In genomic region chr4:86053487-86054237, GRCm38 (mm10) we compare ENCODE assay signal across 9 mouse cellular contexts.
DNase-seq lines count a peak whose midpoint lies in the region; ATAC-seq and TF ChIP-seq lines count a peak whose summit lies in the region.
"Had no signal": no experiment of that assay in that cellular context is flagged by ENCODE, and none has a peak within 500 bp of the region (broad histone marks: within the 10 kb centered on the region; RNA-seq: fewer than 3 reads in every experiment).

No protein-coding gene starts in this region.

- H3K27ac ChIP-seq in embryonic fibroblast, embryonic 13.5 days (ENCODE audit: insufficient read depth, low read length) = peak overlapping the region; percentile 36; the same call in 1 of the 2 replicates
- H3K27ac ChIP-seq in heart, embryonic 13.5 days (replicated peaks) = peak overlapping the region; percentile 72
- H3K27ac ChIP-seq in kidney, embryonic 16.5 days (ENCODE audit: low read length) = peak overlapping the region; percentile 16; the same call in 1 of the 2 replicates
- peak overlapping the region; percentile 63; the same call in 1 of the 2 replicates for H3K27ac ChIP-seq in limb, embryonic 14.5 days (replicated peaks; ENCODE audit: low read depth, low read length)
- peak overlapping the region; percentile 74 for H3K27ac ChIP-seq in midbrain, embryonic 13.5 days
- H3K27ac ChIP-seq in stomach, embryonic 15.5 days = peak overlapping the region; percentile 31; the same call in 1 of the 2 replicates

- peak overlapping the region; percentile 32 for H3K4me3 ChIP-seq in embryonic fibroblast, embryonic 13.5 days (ENCODE audit: insufficient read depth, low read length)
- peak overlapping the region; percentile 61 for H3K4me3 ChIP-seq in heart, embryonic 13.5 days
- peak overlapping the region; percentile 47 for H3K4me3 ChIP-seq in kidney, embryonic 16.5 days (ENCODE audit: low read length)
- peak overlapping the region; percentile 39 for H3K4me3 ChIP-seq in limb, embryonic 14.5 days (replicated peaks; ENCODE audit: low read length)
- peak overlapping the region; percentile 44 for H3K4me3 ChIP-seq in midbrain, embryonic 13.5 days (replicated peaks)
- peak overlapping the region; percentile 51 for H3K4me3 ChIP-seq in stomach, embryonic 15.5 days (replicated peaks)
- H3K4me3 ChIP-seq: erythroblast, embryonic 14.5 days had no signal

- H3K27me3 ChIP-seq in heart, embryonic 13.5 days (replicated peaks) = no peaks in the 10 kb centered on the region
- H3K27me3 ChIP-seq in kidney, embryonic 16.5 days (ENCODE audit: insufficient read depth, low read length) = no peaks in the 10 kb centered on the region
- no peaks in the 10 kb centered on the region for H3K27me3 ChIP-seq in limb, embryonic 14.5 days (ENCODE audit: control insufficient read depth, insufficient read depth, low read length)
- H3K27me3 ChIP-seq in midbrain, embryonic 13.5 days = 0 out of 2 replicates have a peak, but pooled peaks cover 2% of the 10 kb centered on the region
- H3K27me3 ChIP-seq in stomach, embryonic 15.5 days (replicated peaks) = no peaks in the 10 kb centered on the region

- H3K4me2 ChIP-seq in heart, embryonic 13.5 days = peak overlapping the region; percentile 69
- H3K4me2 ChIP-seq in kidney, embryonic 16.5 days (replicated peaks; ENCODE audit: low read depth, low read length) = peak overlapping the region; percentile 58
- peak overlapping the region; percentile 53 for H3K4me2 ChIP-seq in limb, embryonic 14.5 days (replicated peaks; ENCODE audit: low read depth, low read length, severe bottlenecking)
- peak overlapping the region; percentile 65 for H3K4me2 ChIP-seq in midbrain, embryonic 13.5 days (replicated peaks)
- peak overlapping the region; percentile 71 for H3K4me2 ChIP-seq in stomach, embryonic 15.5 days

- peak; percentile 60 for DNase-seq in brain, embryonic 18.5 days (ENCODE audit: low read depth, low spot score)
- peak; percentile 93 for DNase-seq in limb, embryonic 14.5 days (ENCODE audit: low spot score)

- H3K9me3 ChIP-seq in heart, embryonic 13.5 days = no peaks in the 10 kb centered on the region
- H3K9me3 ChIP-seq in kidney, embryonic 16.5 days (ENCODE audit: low read length) = no peaks in the 10 kb centered on the region
- H3K9me3 ChIP-seq in limb, embryonic 14.5 days (ENCODE audit: control insufficient read depth, low read length) = no peaks in the 10 kb centered on the region
- H3K9me3 ChIP-seq in midbrain, embryonic 13.5 days = no peaks in the 10 kb centered on the region
- H3K9me3 ChIP-seq in stomach, embryonic 15.5 days = no peaks in the 10 kb centered on the region

- TF ChIP-seq POLR2A in embryonic fibroblast, embryonic 13.5 days (IDR thresholded peaks at IDR 0.05; ENCODE audit: low read depth, low read length) = peak; percentile 46
- TF ChIP-seq POLR2A in limb, embryonic 14.5 days (IDR thresholded peaks at IDR 0.05; ENCODE audit: borderline replicate concordance, extremely low read depth, insufficient read depth, insufficient read length) = 0 out of 2 replicates have a peak, but pooled peaks have one; percentile 6

- H3K9ac ChIP-seq in heart, embryonic 13.5 days = peak overlapping the region; percentile 80
- peak overlapping the region; percentile 58 for H3K9ac ChIP-seq in kidney, embryonic 16.5 days (replicated peaks; ENCODE audit: low read length)
- peak overlapping the region; percentile 55 for H3K9ac ChIP-seq in limb, embryonic 14.5 days (ENCODE audit: low read depth, low read length, severe bottlenecking)
- H3K9ac ChIP-seq in midbrain, embryonic 13.5 days (replicated peaks) = peak overlapping the region; percentile 61
- no peak overlapping the region for H3K9ac ChIP-seq in stomach, embryonic 15.5 days

- H3K4me1 ChIP-seq in embryonic fibroblast, embryonic 13.5 days (ENCODE audit: control insufficient read depth, insufficient read depth, low read length) = peaks cover 12% of the 10 kb centered on the region
- H3K4me1 ChIP-seq in heart, embryonic 13.5 days = peaks cover 20% of the 10 kb centered on the region; the same call in 1 of the 2 replicates
- H3K4me1 ChIP-seq in kidney, embryonic 16.5 days (ENCODE audit: insufficient read depth, low read length) = no peaks in the 10 kb centered on the region; the same call in 1 of the 2 replicates
- H3K4me1 ChIP-seq in limb, embryonic 14.5 days (ENCODE audit: control insufficient read depth, insufficient read depth, low read length) = peaks cover 19% of the 10 kb centered on the region
- H3K4me1 ChIP-seq in midbrain, embryonic 13.5 days (replicated peaks) = peaks cover 6% of the 10 kb centered on the region
- H3K4me1 ChIP-seq in stomach, embryonic 15.5 days = no peaks in the 10 kb centered on the region

- WGBS in heart, embryonic 13.5 days = 1% methylated on average over 20 of the region's 20 CpGs
- under 1% methylated on average over 20 of the region's 20 CpGs for WGBS in kidney, embryonic 16.5 days
- WGBS in limb, embryonic 14.5 days = 0% methylated on average over 20 of the region's 20 CpGs
- WGBS in midbrain, embryonic 13.5 days = under 1% methylated on average over 20 of the region's 20 CpGs
- whole genome bisulfite sequencing in stomach, embryonic 15.5 days = under 1% methylated on average over 20 of the region's 20 CpGs

- no peaks in the 10 kb centered on the region for H3K36me3 ChIP-seq in heart, embryonic 13.5 days
- no peaks in the 10 kb centered on the region for H3K36me3 ChIP-seq in kidney, embryonic 16.5 days (ENCODE audit: insufficient read depth, low read length)
- H3K36me3 ChIP-seq in limb, embryonic 14.5 days (ENCODE audit: control insufficient read depth, insufficient read depth, low read length) = no peaks in the 10 kb centered on the region
- H3K36me3 ChIP-seq in midbrain, embryonic 13.5 days = no peaks in the 10 kb centered on the region
- no peaks in the 10 kb centered on the region for H3K36me3 ChIP-seq in stomach, embryonic 15.5 days

- no peak for TF ChIP-seq CTCF in embryonic fibroblast, embryonic 13.5 days (IDR thresholded peaks at IDR 0.05; ENCODE audit: borderline replicate concordance, insufficient read depth, low read length)

- peak; percentile 81 for ATAC-seq in heart, embryonic 13.5 days (ENCODE audit: extremely low read depth, insufficient number of reproducible peaks, low FRiP score, low TSS enrichment)
- peak; percentile 98 for ATAC-seq in kidney, embryonic 16.5 days (ENCODE audit: low FRiP score, low TSS enrichment)
- ATAC-seq in limb, embryonic 14.5 days (ENCODE audit: low FRiP score, low read depth) = peak; percentile 92
- ATAC-seq in midbrain, embryonic 13.5 days = peak; percentile 99
- ATAC-seq in stomach, embryonic 15.5 days (ENCODE audit: insufficient read depth, low FRiP score, low read depth) = peak; percentile 87
- no peak for ATAC-seq in erythroid progenitor cell, adult 5-6 weeks (replicated peaks; ENCODE audit: low FRiP score, poor library complexity, severe bottlenecking)

Comparison
In these comparisons a context has a peak if more than half of its experiments do, and no peak if none do; other contexts are left out.
1. H3K27ac ChIP-seq: peak in every context shown above with its lines; median percentile 74 in midbrain, embryonic 13.5 days; 72 in heart, embryonic 13.5 days; 63 in limb, embryonic 14.5 days; 36 in embryonic fibroblast, embryonic 13.5 days; 31 in stomach, embryonic 15.5 days; 16 in kidney, embryonic 16.5 days.